Mouse (Mus musculus) limb, embryonic 12.5 days (tissue): ENCODE results near the gene Gm13539. TPM values are rescaled to one million over a fixed set of nuclear protein-coding genes. Genes with fewer than 3 reads are reported as not detected.
"Not testable (repeated sequence)": the region's sequence is repeated elsewhere in the genome, so short reads cannot be mapped to it uniquely, and the experiment has no call there.

Experiments used
- ATAC-seq: fragments of 200-750 bp; cut with Nextera tagmentation; 2 replicates; pipeline ENCODE4 v1.8.0; 2017; ENCODE audit warnings: low read depth, moderate TSS enrichment; ENCODE audit not compliant: insufficient number of reproducible peaks, insufficient read depth, low FRiP score, low TSS enrichment
- H3K27ac ChIP-seq: fragments of 300-500 bp; sonication (generic); 2 replicates; pipeline ENCODE4 v1.5.1; 2016; ENCODE audit warnings: mild to moderate bottlenecking, moderate library complexity
- H3K27me3 ChIP-seq: fragments of 300-500 bp; sonication (generic); 2 replicates; pipeline ENCODE4 v1.6.1; 2016; ENCODE audit warnings: mild to moderate bottlenecking, moderate library complexity
- H3K36me3 ChIP-seq: fragments of 300-500 bp; sonication (generic); 2 replicates; pipeline ENCODE4 v1.6.1; 2016; ENCODE audit warnings: mild to moderate bottlenecking, moderate library complexity
- H3K4me1 ChIP-seq: fragments of 300-500 bp; sonication (generic); replicated peaks from 2 replicates; pipeline ENCODE4 v1.6.1; 2016
- H3K4me2 ChIP-seq: fragments of 300-500 bp; sonication (generic); 2 replicates; pipeline ENCODE4 v1.6.1; 2016; ENCODE audit warnings: mild to moderate bottlenecking, moderate library complexity
- H3K4me3 ChIP-seq: fragments of 300-500 bp; sonication (generic); replicated peaks from 2 replicates; pipeline ENCODE4 v1.5.1; 2016; ENCODE audit warnings: mild to moderate bottlenecking
- H3K9ac ChIP-seq: fragments of 300-500 bp; sonication (generic); replicated peaks from 2 replicates; pipeline ENCODE4 v1.6.1; 2016; ENCODE audit warnings: mild to moderate bottlenecking, moderate library complexity
- H3K9me3 ChIP-seq: fragments of 300-500 bp; sonication (generic); 2 replicates; pipeline ENCODE4 v1.6.1; 2016; ENCODE audit warnings: mild to moderate bottlenecking, moderate library complexity
- WGBS: fragments of 180-500 bp; shearing (Covaris S2); methylation state at CpG from one replicate; pipeline ENCODE4 v1.1.7; 2016; 5-methylcytosine and 5-hydroxymethylcytosine counted together
- polyA plus RNA-seq: library from polyadenylated mRNA; unstranded; fragments of >200 nt; fragmentation: Nextera tagmentation; extraction: Ambion mirVana; gene quantifications from 2 replicates; pipeline ENCODE4 v1.2.1, GENCODE M21; 2016

Gene Gm13539
- polyA plus RNA-seq, result not detected in 2 replicates

DNA sequence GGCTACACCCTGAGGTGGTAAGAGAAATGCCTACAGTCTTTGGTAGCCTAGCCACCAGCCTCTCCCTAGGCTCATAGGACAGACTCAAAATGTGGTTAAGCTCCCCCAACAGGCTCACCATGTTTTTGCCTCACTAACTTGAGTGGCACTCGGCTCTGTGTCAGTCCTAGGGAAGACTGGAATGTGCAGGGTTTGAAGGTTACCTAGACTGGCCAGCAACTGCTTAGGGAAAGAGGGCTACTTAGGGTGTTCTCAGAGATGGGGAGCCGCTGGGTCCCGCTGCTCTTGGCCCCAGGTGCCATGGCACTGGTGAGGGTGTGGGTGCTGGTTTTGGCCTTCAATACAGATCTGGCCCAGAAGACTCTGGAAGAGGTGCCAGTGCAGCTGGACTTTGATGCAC lies at the start of gene Gm13539:
TSS of gene Gm13539 (plus strand) at position 301 of the 400 bp plus-strand sequence.
- Histone ChIP-seq H3K4me1 (no peaks in the 10 kb centered on the region), H3K27me3 (no peaks in the 10 kb centered on the region), H3K4me3 (no peak within 1 kb of the TSS), H3K36me3 (no peaks in the 10 kb centered on the region), H3K27ac (no peak within 1 kb of the TSS), H3K9me3 (no peaks in the 10 kb centered on the region), H3K9ac (no peak within 1 kb of the TSS), H3K4me2 (no peak within 1 kb of the TSS)
- WGBS, result 81% methylated on average over 3 of the region's 3 CpGs
- ATAC-seq, result no peak

DNA sequence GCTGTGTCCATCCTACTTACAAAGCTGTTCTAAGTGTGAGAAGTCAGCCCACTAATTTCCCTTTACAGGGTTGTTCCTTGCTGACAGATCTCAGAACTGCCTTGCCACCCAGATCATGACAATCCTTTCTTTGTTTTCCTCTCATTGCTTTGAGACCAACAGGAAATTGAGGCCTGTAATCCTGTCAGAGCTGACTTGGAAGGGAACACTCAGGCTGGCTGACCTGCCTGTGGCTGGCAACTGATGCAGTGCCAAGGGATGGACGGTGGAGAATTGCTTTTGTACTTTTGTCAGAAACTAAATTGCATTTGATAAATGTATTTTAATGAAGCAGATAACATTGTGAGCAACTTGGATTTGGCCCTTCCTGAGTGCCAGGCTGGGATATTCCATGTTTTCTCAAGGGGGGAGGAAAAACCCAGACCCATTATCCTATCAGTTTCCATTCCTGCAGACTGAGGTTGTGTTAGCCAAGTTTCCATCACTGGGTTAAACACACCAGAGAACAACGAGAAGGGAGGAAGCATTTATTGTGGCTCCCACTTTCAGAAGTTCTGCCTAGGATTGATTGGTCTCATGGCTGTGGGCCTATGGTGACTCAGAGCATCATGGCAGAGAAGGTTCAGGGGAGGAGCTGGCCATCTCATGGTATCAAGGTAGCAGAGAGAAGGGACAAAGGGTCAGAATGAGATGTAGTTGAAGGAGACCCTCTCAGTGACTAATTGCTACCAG lies 48.7 kb upstream of the Gm13539 start:
- Histone ChIP-seq H3K9me3 (peaks cover 5% of the 10 kb centered on the region; the same call in 1 of the 2 replicates), H3K27me3 (no peaks in the 10 kb centered on the region), H3K9ac (no peak overlapping the region), H3K4me1 (no peaks in the 10 kb centered on the region), H3K4me2 (no peak overlapping the region), H3K36me3 (no peaks in the 10 kb centered on the region), H3K4me3 (no peak overlapping the region), H3K27ac (no peak overlapping the region)
- ATAC-seq, result no peak
- 65% methylated on average over 2 of the region's 2 CpGs for WGBS

DNA sequence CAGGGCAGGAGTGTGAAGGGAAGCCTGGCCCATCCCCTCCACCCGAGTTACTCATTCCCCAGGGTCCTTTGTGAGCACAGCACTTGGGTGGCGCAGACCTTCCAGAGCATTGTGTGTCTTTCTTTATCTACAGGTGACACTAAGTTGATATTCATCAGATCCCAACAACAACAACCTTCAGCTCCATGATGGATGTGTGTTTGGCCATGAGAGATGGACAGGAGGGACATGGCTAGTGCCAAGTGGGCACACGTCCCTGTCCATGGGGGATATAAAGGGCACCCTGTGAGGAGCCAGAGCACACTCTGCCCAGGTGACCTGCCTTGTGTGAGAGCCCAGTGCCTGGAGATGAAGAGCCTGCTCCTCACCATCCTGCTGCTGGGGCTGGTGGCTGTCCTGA lies 45.3 kb upstream of the Gm13539 start, which contains the start of gene Obp2b:
TSS of gene Obp2b (plus strand) at position 301 of the 400 bp plus-strand sequence.
- not testable (repeated sequence) for H3K4me3 ChIP-seq, H3K9me3 ChIP-seq, H3K36me3 ChIP-seq, H3K4me1 ChIP-seq, H3K9ac ChIP-seq, H3K27ac ChIP-seq, ATAC-seq, H3K4me2 ChIP-seq, H3K27me3 ChIP-seq
- WGBS, result 81% methylated on average over 3 of the region's 3 CpGs

DNA sequence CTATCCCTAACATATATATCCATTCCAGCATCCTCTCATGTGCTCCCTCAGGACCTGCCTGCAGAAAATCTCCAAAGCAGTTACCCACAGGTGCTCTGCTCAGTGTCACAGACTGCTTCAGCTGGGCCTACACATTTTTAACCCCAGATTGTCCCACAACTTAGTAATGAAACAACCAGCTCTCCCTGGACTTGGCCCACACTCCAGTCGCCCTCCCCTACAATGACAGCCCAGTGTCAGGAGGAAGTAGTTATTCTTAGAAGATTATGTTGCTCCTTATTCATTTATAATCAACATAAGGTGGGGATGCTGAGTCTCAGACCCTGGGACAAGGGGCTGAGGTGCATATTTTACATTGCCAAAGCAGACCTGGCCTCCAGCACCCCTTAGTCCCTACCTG lies 40.4 kb upstream of the Gm13539 start:
- Histone ChIP-seq H3K9me3 (no peaks in the 10 kb centered on the region), H3K4me1 (no peaks in the 10 kb centered on the region), H3K4me2 (no peak overlapping the region), H3K4me3 (no peak overlapping the region), H3K27me3 (no peaks in the 10 kb centered on the region), H3K9ac (no peak overlapping the region), H3K36me3 (no peaks in the 10 kb centered on the region), H3K27ac (no peak overlapping the region)
- 69% methylated on average over 1 of the region's 1 CpGs for WGBS
- no peak for ATAC-seq

DNA sequence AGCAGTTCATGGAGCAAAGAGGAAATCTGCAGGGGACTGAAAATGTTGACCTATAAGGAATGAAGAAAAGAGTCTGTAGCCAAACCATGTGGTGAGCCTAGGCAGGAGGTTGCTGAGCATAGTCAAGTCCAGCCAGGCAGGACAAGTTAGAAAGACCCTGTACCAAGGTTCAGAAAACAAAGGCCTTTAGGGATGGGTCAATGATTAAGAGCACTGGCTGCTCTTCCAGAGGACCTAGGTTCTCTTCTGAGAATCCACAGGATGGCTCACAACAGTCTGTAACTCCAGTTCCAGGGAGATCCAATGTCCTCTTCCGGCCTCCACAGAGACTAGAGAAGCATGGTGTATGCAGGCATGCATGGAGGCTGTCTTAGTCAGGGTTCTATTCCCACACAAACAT lies 27.9 kb upstream of the Gm13539 start:
- Histone ChIP-seq H3K4me2 (no peak overlapping the region), H3K27me3 (no peaks in the 10 kb centered on the region), H3K27ac (no peak overlapping the region), H3K36me3 (no peaks in the 10 kb centered on the region), H3K4me3 (no peak overlapping the region), H3K4me1 (no peaks in the 10 kb centered on the region), H3K9ac (no peak overlapping the region), H3K9me3 (no peaks in the 10 kb centered on the region)
- no peak for ATAC-seq
- 83% methylated on average over 1 of the region's 1 CpGs for WGBS

DNA sequence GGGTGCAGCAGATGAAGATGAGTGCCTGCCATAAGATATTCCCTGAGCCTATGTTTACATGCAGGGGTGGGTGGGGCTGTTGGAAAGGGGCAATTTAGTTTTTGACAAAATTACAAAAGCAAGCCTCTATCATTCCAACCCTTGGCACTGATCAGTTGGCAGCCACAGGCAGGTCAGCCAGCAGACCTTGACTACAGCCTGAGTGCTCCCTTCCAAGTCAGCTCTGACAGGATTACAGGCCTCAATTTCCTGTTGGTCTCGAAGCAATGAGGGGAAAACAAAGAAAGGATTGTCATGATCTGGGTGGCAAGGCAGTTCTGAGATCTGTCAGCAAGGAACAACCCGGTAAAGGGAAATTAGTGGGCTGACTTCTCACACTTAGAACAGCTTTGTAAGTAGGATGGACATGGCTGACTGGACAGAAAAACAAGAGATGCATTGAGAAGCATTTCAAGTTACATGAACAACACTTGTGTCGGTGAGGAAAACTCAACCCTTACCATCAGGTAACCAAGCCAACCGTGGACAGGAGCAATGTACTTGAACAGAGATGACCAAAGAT lies 23.9 kb upstream of the Gm13539 start:
- WGBS, result 59% methylated on average over 4 of the region's 4 CpGs
- Histone ChIP-seq H3K9me3 (no peaks in the 10 kb centered on the region), H3K4me1 (no peaks in the 10 kb centered on the region), H3K36me3 (no peaks in the 10 kb centered on the region), H3K4me3 (no peak overlapping the region), H3K4me2 (no peak overlapping the region), H3K27me3 (no peaks in the 10 kb centered on the region), H3K9ac (no peak overlapping the region), H3K27ac (no peak overlapping the region)
- ATAC-seq, result no peak

DNA sequence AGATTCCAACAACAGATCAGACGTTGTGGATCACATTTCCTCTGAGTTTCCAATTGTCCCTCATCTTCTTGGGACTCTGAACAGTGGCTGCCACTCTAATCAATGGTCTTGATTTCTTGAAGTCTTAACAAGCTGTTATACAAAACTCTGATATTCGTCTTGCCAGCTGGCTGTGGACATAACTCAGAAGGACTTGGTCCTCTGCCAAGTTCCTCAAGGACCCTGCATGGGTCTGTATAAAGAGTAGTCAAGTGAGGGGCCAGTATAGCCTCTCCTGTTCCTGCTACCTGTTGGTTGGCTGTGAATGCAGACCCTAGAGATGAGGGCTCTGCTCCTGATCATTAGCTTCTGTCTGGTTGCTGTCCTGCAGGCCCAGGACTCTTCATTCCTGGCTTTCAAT lies 16.8 kb upstream of the Gm13539 start, which contains the start of gene Lcn3:
TSS of gene Lcn3 (plus strand) at position 301 of the 400 bp plus-strand sequence.
- Histone ChIP-seq H3K36me3 (no peaks in the 10 kb centered on the region), H3K27me3 (peaks cover 11% of the 10 kb centered on the region; the same call in 1 of the 2 replicates), H3K4me3 (no peak within 1 kb of the TSS), H3K9ac (no peak within 1 kb of the TSS), H3K4me2 (no peak within 1 kb of the TSS), H3K9me3 (no peaks in the 10 kb centered on the region), H3K4me1 (no peaks in the 10 kb centered on the region), H3K27ac (no peak within 1 kb of the TSS)
- WGBS, result 44% methylated on average over 2 of the region's 2 CpGs
- no peak for ATAC-seq

DNA sequence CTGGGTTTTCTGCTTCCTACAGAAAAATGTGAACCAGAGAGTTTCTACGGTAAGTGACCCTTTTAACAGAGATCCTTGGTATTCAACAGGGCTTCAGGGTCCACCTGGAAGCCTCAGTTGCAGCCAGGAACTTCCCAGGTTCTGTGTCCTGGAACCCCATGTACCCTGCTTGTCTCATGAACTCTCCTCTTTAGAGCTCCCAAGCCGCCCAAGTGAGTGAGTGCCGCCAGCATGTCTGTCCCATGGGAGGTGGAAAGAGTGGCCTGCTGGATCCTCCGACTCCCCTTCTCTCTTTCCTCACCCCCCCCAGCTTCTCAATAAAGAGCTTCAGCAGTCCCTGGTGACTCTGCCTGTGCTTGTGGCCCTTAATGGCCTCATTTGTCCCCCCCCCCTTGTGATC lies 14.3 kb upstream of the Gm13539 start:
- Histone ChIP-seq H3K36me3 (no peaks in the 10 kb centered on the region), H3K9ac (no peak overlapping the region), H3K9me3 (no peaks in the 10 kb centered on the region), H3K4me2 (no peak overlapping the region), H3K4me1 (no peaks in the 10 kb centered on the region), H3K27ac (no peak overlapping the region), H3K4me3 (no peak overlapping the region), H3K27me3 (peaks cover 11% of the 10 kb centered on the region; the same call in 1 of the 2 replicates)
- ATAC-seq, result no peak
- 86% methylated on average over 4 of the region's 4 CpGs for WGBS

DNA sequence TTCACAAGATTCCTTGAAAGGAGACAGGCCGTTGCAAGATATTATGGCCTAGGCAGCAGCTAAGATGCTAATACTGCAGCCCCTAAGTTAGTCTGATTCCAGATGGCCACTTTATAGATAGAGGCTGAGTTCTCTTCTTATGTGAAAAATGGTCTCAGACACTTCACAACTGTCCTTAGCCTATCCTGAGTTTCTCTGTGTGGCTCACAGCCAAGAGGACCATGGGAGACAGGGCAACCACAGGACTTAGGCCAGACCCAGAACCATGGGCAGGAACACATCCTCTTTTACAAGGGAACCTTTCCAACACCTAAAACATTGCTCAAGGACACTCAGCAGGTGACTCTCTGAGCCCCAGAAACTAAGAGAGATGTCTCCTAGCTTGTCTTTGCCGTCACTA lies 8.6 kb upstream of the Gm13539 start:
- Histone ChIP-seq H3K4me3 (no peak overlapping the region), H3K9me3 (no peaks in the 10 kb centered on the region), H3K4me2 (no peak overlapping the region), H3K27me3 (no peaks in the 10 kb centered on the region), H3K27ac (no peak overlapping the region), H3K36me3 (no peaks in the 10 kb centered on the region), H3K4me1 (no peaks in the 10 kb centered on the region), H3K9ac (no peak overlapping the region)
- WGBS, result 84% methylated on average over 2 of the region's 2 CpGs
- ATAC-seq, result no peak

DNA sequence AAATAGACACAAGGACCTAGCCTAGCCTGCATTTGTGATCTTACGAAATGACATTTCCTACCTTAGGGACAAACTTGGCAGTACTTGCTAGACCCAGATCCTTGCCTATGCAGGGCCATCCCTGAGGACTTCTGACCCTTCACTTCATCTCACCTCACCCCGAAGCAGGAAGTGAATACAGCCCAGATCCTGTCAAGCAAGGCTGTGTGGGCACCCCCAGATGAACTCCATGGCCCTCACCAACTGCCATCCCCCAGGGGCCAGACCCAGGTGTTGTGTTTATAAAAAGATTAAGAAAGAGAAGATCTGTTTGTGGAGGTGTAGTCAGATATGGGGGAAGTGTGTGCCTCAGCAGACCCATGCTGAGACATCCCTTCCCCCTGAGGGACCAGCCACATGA lies 7.4 kb upstream of the Gm13539 start:
- H3K4me1 ChIP-seq, result no peaks in the 10 kb centered on the region
- H3K4me3 ChIP-seq, result no peak overlapping the region
- H3K4me2 ChIP-seq, result no peak overlapping the region
- no peaks in the 10 kb centered on the region for H3K36me3 ChIP-seq
- no peak overlapping the region for H3K27ac ChIP-seq
- no peak overlapping the region for H3K9ac ChIP-seq
- no peaks in the 10 kb centered on the region for H3K9me3 ChIP-seq
- WGBS, result 77% methylated on average over 2 of the region's 2 CpGs
- H3K27me3 ChIP-seq, result no peaks in the 10 kb centered on the region
- ATAC-seq, result no peak

DNA sequence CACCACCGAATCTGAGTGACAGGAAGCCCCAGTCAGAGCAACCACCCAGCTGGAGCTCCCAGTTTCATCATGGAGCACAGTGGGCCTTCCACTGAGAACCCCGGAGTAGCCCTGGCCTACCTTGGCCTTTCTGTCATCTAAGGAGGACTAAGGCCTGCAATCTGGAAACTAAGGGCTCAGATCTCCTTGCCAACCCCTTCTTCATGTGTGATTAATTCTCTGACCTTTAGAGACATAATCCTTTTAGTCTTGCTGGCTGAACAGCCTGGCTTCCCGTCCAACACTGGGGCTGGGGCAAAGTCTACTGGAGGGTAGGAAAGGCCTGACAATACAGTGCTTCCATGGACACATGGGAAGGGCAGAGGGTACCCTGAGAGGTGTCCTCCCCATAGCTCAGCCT lies 6.1 kb upstream of the Gm13539 start:
- no peaks in the 10 kb centered on the region for H3K27me3 ChIP-seq
- no peak overlapping the region for H3K4me3 ChIP-seq
- no peak overlapping the region for H3K4me2 ChIP-seq
- no peak for ATAC-seq
- no peaks in the 10 kb centered on the region for H3K4me1 ChIP-seq
- 81% methylated on average over 3 of the region's 3 CpGs for WGBS
- H3K36me3 ChIP-seq, result no peaks in the 10 kb centered on the region
- no peaks in the 10 kb centered on the region for H3K9me3 ChIP-seq
- no peak overlapping the region for H3K9ac ChIP-seq
- H3K27ac ChIP-seq, result no peak overlapping the region

DNA sequence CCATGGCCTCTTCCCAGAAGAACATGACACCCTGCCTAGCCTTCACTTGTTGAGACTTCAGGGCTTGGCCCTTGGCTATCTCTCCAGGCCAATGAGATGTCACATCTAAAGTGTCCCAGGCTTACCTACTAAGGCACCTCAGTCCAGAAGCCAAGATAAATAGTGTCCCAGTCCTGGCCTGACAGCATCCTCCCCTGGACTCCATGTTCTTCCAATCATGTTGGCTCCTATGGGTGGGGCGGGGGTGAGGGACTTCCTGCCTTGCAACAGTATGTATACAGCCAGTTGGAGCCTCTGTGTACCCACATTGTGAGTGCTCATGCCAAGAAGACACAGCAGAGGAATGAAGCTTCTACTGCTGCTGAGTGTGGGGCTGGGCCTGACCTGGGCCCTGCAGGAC lies 5.3 kb upstream of the Gm13539 start, which contains the start of gene Lcn11:
TSS of gene Lcn11 (plus strand) at position 301 of the 400 bp plus-strand sequence.
- Histone ChIP-seq H3K4me2 (no peak within 1 kb of the TSS), H3K36me3 (no peaks in the 10 kb centered on the region), H3K27me3 (no peaks in the 10 kb centered on the region), H3K4me3 (no peak within 1 kb of the TSS), H3K9ac (no peak within 1 kb of the TSS), H3K4me1 (no peaks in the 10 kb centered on the region), H3K9me3 (no peaks in the 10 kb centered on the region), H3K27ac (no peak within 1 kb of the TSS)
- ATAC-seq, result no peak
- WGBS, result 87% methylated on average over 1 of the region's 1 CpGs
